Mouse (Mus musculus): Measurements from ENCODE around the gene Phactr1. TPM values are rescaled to one million over a fixed set of nuclear protein-coding genes. Genes with fewer than 3 reads are reported as not detected.

Phactr1 gene
- polyA plus RNA-seq, 1 experiment from 2014 or later = 25.7 TPM

GRCm38 (mm10) chr13:42760907-42761544 lies 80.6 kb downstream of the Phactr1 start:
- Histone ChIP-seq H3K27me3 (no peaks in the 10 kb centered on the region), H3K4me2 (no peak overlapping the region), H3K36me3 (no peaks in the 10 kb centered on the region), H3K4me3 (replicated peaks) (no peak overlapping the region), H3K9ac (no peak overlapping the region), H3K4me1 (peaks cover 5% of the 10 kb centered on the region), H3K27ac (no peak overlapping the region), H3K9me3 (replicated peaks) (no peaks in the 10 kb centered on the region)
- no peak for ATAC-seq (replicated peaks; ENCODE audit: low FRiP score)
- WGBS = 89% methylated on average over 10 of the region's 10 CpGs

GRCm38 (mm10) chr13:42772314-42772713 lies 91.9 kb downstream of the Phactr1 start:
- no peaks in the 10 kb centered on the region for H3K4me1 ChIP-seq
- H3K9ac ChIP-seq = no peak overlapping the region
- no peak overlapping the region for H3K27ac ChIP-seq
- H3K9me3 ChIP-seq (replicated peaks) = no peaks in the 10 kb centered on the region
- 63% methylated on average over 6 of the region's 6 CpGs for WGBS
- no peak overlapping the region for H3K4me2 ChIP-seq
- H3K4me3 ChIP-seq (replicated peaks) = no peak overlapping the region
- H3K36me3 ChIP-seq = no peaks in the 10 kb centered on the region
- H3K27me3 ChIP-seq = no peaks in the 10 kb centered on the region
- ATAC-seq (replicated peaks; ENCODE audit: low FRiP score) = no peak

GRCm38 (mm10) chr13:42774040-42774439 lies 93.6 kb downstream of the Phactr1 start:
- no peaks in the 10 kb centered on the region for H3K9me3 ChIP-seq (replicated peaks)
- H3K4me2 ChIP-seq = no peak overlapping the region
- H3K27ac ChIP-seq = no peak overlapping the region
- H3K27me3 ChIP-seq = no peaks in the 10 kb centered on the region
- H3K4me1 ChIP-seq = peaks cover 4% of the 10 kb centered on the region; the same call in 1 of the 2 replicates
- H3K9ac ChIP-seq = no peak overlapping the region
- no peak for ATAC-seq (replicated peaks; ENCODE audit: low FRiP score)
- 40% methylated on average over 2 of the region's 2 CpGs for WGBS
- no peak overlapping the region for H3K4me3 ChIP-seq (replicated peaks)
- H3K36me3 ChIP-seq = no peaks in the 10 kb centered on the region

DNA sequence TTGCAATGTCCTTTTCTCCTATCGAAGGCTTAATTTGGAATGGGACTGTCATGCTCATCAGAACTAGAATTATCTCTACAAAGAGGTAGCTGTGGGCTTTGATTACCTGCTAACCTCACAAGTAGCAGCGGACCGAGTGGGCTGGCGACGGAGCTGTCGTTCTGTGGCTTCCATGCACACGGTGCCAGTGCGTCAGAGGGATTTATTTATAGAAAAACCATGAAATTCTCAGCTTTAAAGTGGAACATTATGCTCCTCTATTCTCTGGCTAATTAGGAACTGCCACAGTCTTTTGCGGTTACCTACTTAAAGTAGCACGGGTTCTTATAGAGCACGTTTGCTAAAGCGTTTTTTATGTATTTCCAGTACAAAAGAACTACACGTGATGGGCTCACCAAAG lies 101.7 kb downstream of the Phactr1 start:
- H3K4me1 ChIP-seq = peaks cover 4% of the 10 kb centered on the region; the same call in 1 of the 2 replicates
- WGBS = 84% methylated on average over 13 of the region's 13 CpGs
- no peaks in the 10 kb centered on the region for H3K27me3 ChIP-seq
- no peak overlapping the region for H3K4me2 ChIP-seq
- H3K27ac ChIP-seq = no peak overlapping the region
- no peak for ATAC-seq (replicated peaks; ENCODE audit: low FRiP score)
- H3K9me3 ChIP-seq (replicated peaks) = no peaks in the 10 kb centered on the region
- no peak overlapping the region for H3K4me3 ChIP-seq (replicated peaks)
- no peaks in the 10 kb centered on the region for H3K36me3 ChIP-seq
- no peak overlapping the region for H3K9ac ChIP-seq

DNA sequence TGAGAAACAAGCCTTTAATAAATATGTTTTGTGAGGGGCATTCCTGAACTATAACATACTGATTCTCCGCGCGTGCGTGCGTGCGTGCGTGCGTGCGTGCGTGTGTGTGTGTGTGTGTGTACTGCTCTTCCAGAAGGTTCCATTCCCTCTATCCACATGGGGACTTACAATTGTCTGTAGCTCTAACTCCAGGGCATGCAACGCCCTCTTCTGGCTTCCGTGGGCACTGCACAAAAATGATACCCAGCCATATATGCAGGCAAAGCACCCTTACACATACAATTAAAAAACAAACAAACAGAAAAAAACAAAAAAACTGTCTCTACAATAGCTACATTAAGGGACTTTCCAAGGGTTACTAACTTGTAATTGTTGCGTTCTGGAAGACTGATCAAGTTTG lies 108.8 kb downstream of the Phactr1 start:
- Histone ChIP-seq H3K4me3 (replicated peaks) (no peak overlapping the region), H3K4me1 (no peaks in the 10 kb centered on the region), H3K9me3 (replicated peaks) (no peaks in the 10 kb centered on the region), H3K36me3 (no peaks in the 10 kb centered on the region), H3K27me3 (no peaks in the 10 kb centered on the region), H3K9ac (no peak overlapping the region), H3K4me2 (no peak overlapping the region), H3K27ac (no peak overlapping the region)
- no peak for ATAC-seq (replicated peaks; ENCODE audit: low FRiP score)
- WGBS = 88% methylated on average over 13 of the region's 13 CpGs

GRCm38 (mm10) chr13:42792279-42792678 lies 111.9 kb downstream of the Phactr1 start:
- no peaks in the 10 kb centered on the region for H3K36me3 ChIP-seq
- WGBS = 20% methylated on average over 8 of the region's 8 CpGs
- H3K4me2 ChIP-seq = peak overlapping the region; percentile 42
- H3K4me1 ChIP-seq = no peaks in the 10 kb centered on the region
- no peak for ATAC-seq (replicated peaks; ENCODE audit: low FRiP score)
- H3K4me3 ChIP-seq (replicated peaks) = peak overlapping the region; percentile 2; the same call in 1 of the 2 replicates
- H3K27me3 ChIP-seq = no peaks in the 10 kb centered on the region
- no peak overlapping the region for H3K27ac ChIP-seq
- H3K9ac ChIP-seq = no peak overlapping the region
- H3K9me3 ChIP-seq (replicated peaks) = no peaks in the 10 kb centered on the region

GRCm38 (mm10) chr13:42800523-42800922 lies 120.1 kb downstream of the Phactr1 start:
- Histone ChIP-seq H3K36me3 (no peaks in the 10 kb centered on the region), H3K9ac (no peak overlapping the region), H3K4me1 (peaks cover 15% of the 10 kb centered on the region), H3K27ac (no peak overlapping the region), H3K4me3 (replicated peaks) (no peak overlapping the region), H3K4me2 (no peak overlapping the region), H3K27me3 (no peaks in the 10 kb centered on the region), H3K9me3 (replicated peaks) (no peaks in the 10 kb centered on the region)
- WGBS = 83% methylated on average over 6 of the region's 6 CpGs
- no peak for ATAC-seq (replicated peaks; ENCODE audit: low FRiP score)

DNA sequence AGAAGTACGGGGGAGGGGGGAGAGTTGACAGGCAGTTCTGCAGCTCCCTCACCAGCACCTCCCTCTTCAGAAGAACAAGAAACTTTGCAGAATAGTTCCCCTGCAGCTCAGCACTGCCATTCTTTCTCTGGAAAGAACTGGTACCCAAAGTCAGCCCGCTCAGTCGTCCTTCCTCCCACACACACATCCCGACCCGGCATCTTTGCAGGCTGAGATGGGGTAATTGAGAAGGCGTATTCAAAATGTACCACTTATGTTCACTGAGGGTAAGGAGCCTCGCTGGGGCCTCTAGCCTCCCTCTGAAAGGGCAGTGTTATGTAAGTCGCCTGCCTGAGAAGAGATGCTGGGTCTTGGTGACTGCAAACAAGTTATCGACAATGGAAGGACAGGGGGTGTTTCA lies 123.9 kb downstream of the Phactr1 start:
- no peak overlapping the region for H3K4me2 ChIP-seq
- peaks cover 10% of the 10 kb centered on the region for H3K4me1 ChIP-seq
- ATAC-seq (replicated peaks; ENCODE audit: low FRiP score) = no peak
- H3K27ac ChIP-seq = no peak overlapping the region
- H3K27me3 ChIP-seq = no peaks in the 10 kb centered on the region
- no peak overlapping the region for H3K4me3 ChIP-seq (replicated peaks)
- H3K36me3 ChIP-seq = no peaks in the 10 kb centered on the region
- no peaks in the 10 kb centered on the region for H3K9me3 ChIP-seq (replicated peaks)
- 36% methylated on average over 9 of the region's 9 CpGs for WGBS
- no peak overlapping the region for H3K9ac ChIP-seq

- H3K27me3 ChIP-seq = no peaks in the 10 kb centered on the region; the same call in 1 of the 2 replicates
- no peak overlapping the region for H3K9ac ChIP-seq
- 18% methylated on average over 7 of the region's 7 CpGs for WGBS
- ATAC-seq (replicated peaks; ENCODE audit: low FRiP score) = peak; percentile 73; the same call in 1 of the 2 replicates
- peak overlapping the region; percentile 40 for H3K4me2 ChIP-seq
- no peaks in the 10 kb centered on the region for H3K36me3 ChIP-seq
- H3K4me3 ChIP-seq (replicated peaks) = peak overlapping the region; percentile 6
- no peak overlapping the region for H3K27ac ChIP-seq
- H3K9me3 ChIP-seq (replicated peaks) = no peaks in the 10 kb centered on the region
- H3K4me1 ChIP-seq = peaks cover 13% of the 10 kb centered on the region
These were observed 132.3 kb downstream of the Phactr1 start for GRCm38 (mm10) chr13:42812762-42813161.

DNA sequence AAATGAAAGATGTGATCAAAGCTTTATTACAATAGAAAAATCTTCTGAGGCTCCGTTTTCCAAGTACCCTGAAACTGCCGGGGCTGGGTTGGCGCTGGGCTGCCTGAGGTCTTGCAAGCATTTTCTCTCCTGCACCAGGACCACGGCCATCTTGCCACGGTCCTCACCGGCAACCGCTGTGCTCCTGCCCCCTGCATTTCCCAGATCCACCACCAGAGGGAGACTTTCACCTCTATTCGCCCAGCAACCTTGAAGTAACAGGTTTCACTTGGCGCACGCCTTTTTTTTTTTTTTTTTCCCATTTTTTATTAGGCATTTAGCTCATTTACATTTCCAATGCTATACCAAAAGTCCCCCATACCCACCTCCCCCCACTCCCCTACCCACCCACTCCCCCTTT lies 138.0 kb downstream of the Phactr1 start:
- Histone ChIP-seq H3K4me2 (no peak overlapping the region), H3K36me3 (no peaks in the 10 kb centered on the region), H3K4me3 (replicated peaks) (no peak overlapping the region), H3K9me3 (replicated peaks) (no peaks in the 10 kb centered on the region), H3K27me3 (no peaks in the 10 kb centered on the region; the same call in 1 of the 2 replicates), H3K27ac (no peak overlapping the region), H3K4me1 (peaks cover 28% of the 10 kb centered on the region), H3K9ac (no peak overlapping the region)
- ATAC-seq (replicated peaks; ENCODE audit: low FRiP score) = no peak
- 48% methylated on average over 10 of the region's 10 CpGs for WGBS

DNA sequence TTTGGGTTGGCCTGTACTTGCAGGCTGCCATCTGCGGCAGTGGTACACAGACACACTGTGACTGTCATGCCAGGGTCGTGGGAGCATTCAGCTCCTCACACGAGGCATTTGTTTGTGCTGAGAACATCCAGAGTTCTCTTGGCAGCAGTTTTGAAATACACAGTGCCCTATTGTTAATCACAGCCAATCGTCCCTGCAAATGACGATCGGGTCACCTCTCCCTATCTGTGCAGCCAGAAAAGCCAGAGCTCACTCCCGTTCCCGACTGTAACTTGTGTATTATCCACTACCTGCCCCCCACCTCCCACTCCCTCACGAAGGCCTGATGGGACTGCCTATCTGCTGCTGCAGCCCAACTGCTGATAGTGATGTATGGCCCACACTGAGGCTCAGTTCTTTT lies 140.1 kb downstream of the Phactr1 start:
- no peak overlapping the region for H3K4me2 ChIP-seq
- H3K27me3 ChIP-seq = no peaks in the 10 kb centered on the region
- H3K9ac ChIP-seq = no peak overlapping the region
- H3K4me3 ChIP-seq (replicated peaks) = no peak overlapping the region
- ATAC-seq (replicated peaks; ENCODE audit: low FRiP score) = no peak
- H3K27ac ChIP-seq = no peak overlapping the region
- H3K4me1 ChIP-seq = peaks cover 23% of the 10 kb centered on the region
- 60% methylated on average over 9 of the region's 9 CpGs for WGBS
- no peaks in the 10 kb centered on the region for H3K36me3 ChIP-seq
- H3K9me3 ChIP-seq (replicated peaks) = no peaks in the 10 kb centered on the region

DNA sequence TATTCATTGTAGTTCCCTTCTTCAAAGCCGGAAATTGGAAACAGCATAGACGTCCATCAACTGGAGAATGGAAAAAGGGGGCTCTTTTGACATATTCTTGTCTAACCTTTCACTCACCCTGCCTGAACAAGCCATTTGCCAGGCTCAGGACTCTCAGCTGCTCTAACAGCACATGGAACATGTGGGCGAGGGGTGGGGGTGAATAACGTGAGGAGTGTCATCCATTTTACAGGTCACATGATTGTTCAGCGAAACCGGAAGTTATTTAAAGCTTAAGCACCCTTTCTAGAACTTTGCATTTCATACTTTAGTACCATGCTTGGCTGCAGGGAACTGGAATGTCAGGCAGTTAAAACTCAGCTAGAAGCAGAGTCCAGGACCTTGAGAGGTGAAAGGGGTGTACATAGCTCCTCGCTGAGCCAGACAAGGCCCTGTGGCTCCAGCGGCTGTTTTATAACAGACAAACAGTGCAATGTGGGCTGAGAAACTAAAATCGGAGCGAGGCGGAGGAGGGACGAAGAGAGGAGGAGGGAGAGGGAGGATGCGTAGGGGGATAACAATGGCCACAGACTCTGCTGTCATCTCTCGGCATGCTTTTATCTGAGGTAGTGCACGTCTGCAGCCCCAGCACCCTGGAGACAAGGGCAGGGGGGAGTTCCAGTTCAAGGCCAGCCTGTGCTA lies 141.1 kb downstream of the Phactr1 start:
- H3K36me3 ChIP-seq = no peaks in the 10 kb centered on the region
- 44% methylated on average over 15 of the region's 15 CpGs for WGBS
- no peak overlapping the region for H3K4me3 ChIP-seq (replicated peaks)
- peak overlapping the region; percentile 80 for H3K27ac ChIP-seq
- no peaks in the 10 kb centered on the region for H3K27me3 ChIP-seq
- H3K9ac ChIP-seq = no peak overlapping the region
- peak; percentile 68 for ATAC-seq (replicated peaks; ENCODE audit: low FRiP score)
- peak overlapping the region; percentile 22; the same call in 1 of the 2 replicates for H3K4me2 ChIP-seq
- peaks cover 23% of the 10 kb centered on the region for H3K4me1 ChIP-seq
- H3K9me3 ChIP-seq (replicated peaks) = no peaks in the 10 kb centered on the region
